Mouse (Mus musculus) T-helper 2 cell (primary cell): ENCODE results near the gene Hic2.

Experiments
- in situ Hi-C: fragments of 300-600 bp; cut with MboI, MseI; formaldehyde crosslinking; loops from one replicate; pipeline ENCODE4 v1.15.1; 2025; ENCODE audit warnings: high pct_unique_total_duplicates

The Hic2 gene

GRCm38 (mm10) chr16:17233702-17234498 is 528 bp downstream of the Hic2 start:
- in situ Hi-C loops, result no loop called here

GRCm38 (mm10) chr16:17234499-17234895 is 1.1 kb downstream of the Hic2 start:
- in situ Hi-C loops, result no loop called here

GRCm38 (mm10) chr16:17234916-17235665 is 1.7 kb downstream of the Hic2 start:
- in situ Hi-C loops, result no loop called here

GRCm38 (mm10) chr16:17237634-17238033 is 4.3 kb downstream of the Hic2 start:
- in situ Hi-C loops, result no loop called here

GRCm38 (mm10) chr16:17239409-17239808 is 6.0 kb downstream of the Hic2 start:
- in situ Hi-C loops, result no loop called here

GRCm38 (mm10) chr16:17243731-17244130 is 10.4 kb downstream of the Hic2 start:
- in situ Hi-C loops, result no loop called here

- in situ Hi-C loops, result no loop called here
These were observed 11.6 kb downstream of the Hic2 start for GRCm38 (mm10) chr16:17244996-17245395.

- in situ Hi-C loops, result no loop called here
These were observed 14.4 kb downstream of the Hic2 start for GRCm38 (mm10) chr16:17247727-17248126.

GRCm38 (mm10) chr16:17249135-17249534 is 15.8 kb downstream of the Hic2 start:
- in situ Hi-C loops, result no loop called here

GRCm38 (mm10) chr16:17251539-17251938 is 18.2 kb downstream of the Hic2 start:
- in situ Hi-C loops, result no loop called here

- in situ Hi-C loops, result no loop called here
These were observed 18.8 kb downstream of the Hic2 start for GRCm38 (mm10) chr16:17252086-17252726.

GRCm38 (mm10) chr16:17252841-17253240 is 19.5 kb downstream of the Hic2 start:
- in situ Hi-C loops, result no loop called here

GRCm38 (mm10) chr16:17254005-17254597 is 20.7 kb downstream of the Hic2 start:
- in situ Hi-C loops, result no loop called here

- in situ Hi-C loops, result no loop called here
These were observed 21.9 kb downstream of the Hic2 start for GRCm38 (mm10) chr16:17255270-17255669.

- in situ Hi-C loops, result no loop called here
These were observed 24.0 kb downstream of the Hic2 start for GRCm38 (mm10) chr16:17257359-17257821.

- in situ Hi-C loops, result no loop called here
These were observed 25.5 kb downstream of the Hic2 start for GRCm38 (mm10) chr16:17258917-17259316.

- in situ Hi-C loops, result loop anchor here (10.0 kb wide), 1 partner anchor 1387 kb away; no protein-coding TSS in a partner anchor
These were observed 28.0 kb downstream of the Hic2 start for GRCm38 (mm10) chr16:17261341-17261740.

- in situ Hi-C loops, result loop anchor here (10.0 kb wide), 1 partner anchor 1391 kb away; no protein-coding TSS in a partner anchor
These were observed 32.7 kb downstream of the Hic2 start for GRCm38 (mm10) chr16:17266113-17266512.

GRCm38 (mm10) chr16:17267937-17268336 is 34.6 kb downstream of the Hic2 start:
- in situ Hi-C loops, result loop anchor here (10.0 kb wide), 1 partner anchor 1393 kb away; no protein-coding TSS in a partner anchor

- in situ Hi-C loops, result loop anchor here (5.0 to 10.0 kb wide), 2 partner anchors 63 to 1395 kb away; partner anchors contain the start of gene Rimbp3
These were observed 36.5 kb downstream of the Hic2 start for GRCm38 (mm10) chr16:17269872-17270271.

- in situ Hi-C loops, result loop anchor here (5.0 kb wide), 1 partner anchor 64 kb away; the partner anchor contains the start of gene Rimbp3
These were observed 37.8 kb downstream of the Hic2 start for GRCm38 (mm10) chr16:17271124-17271523.
